Mouse (Mus musculus): ENCODE data around the gene Noxo1. TPM values are rescaled to one million over a fixed set of nuclear protein-coding genes. Genes with fewer than 3 reads are reported as not detected.

Gene Noxo1
- polyA plus RNA-seq, 1 experiment from 2014 or later = 1.5 TPM

GRCm38 (mm10) chr17:24677500-24678080, 18.4 kb upstream of the Noxo1 start:
- ATAC-seq (replicated peaks; ENCODE audit: low FRiP score) = no peak
- no peak overlapping the region for H3K4me3 ChIP-seq (replicated peaks)
- H3K9me3 ChIP-seq (replicated peaks) = no peaks in the 10 kb centered on the region
- H3K9ac ChIP-seq = no peak overlapping the region
- no peaks in the 10 kb centered on the region for H3K27me3 ChIP-seq
- H3K4me1 ChIP-seq = peaks cover 10% of the 10 kb centered on the region
- H3K4me2 ChIP-seq = no peak overlapping the region
- H3K36me3 ChIP-seq = peaks cover 67% of the 10 kb centered on the region
- WGBS = 80% methylated on average over 24 of the region's 24 CpGs
- no peak overlapping the region for H3K27ac ChIP-seq

GRCm38 (mm10) chr17:24686514-24686913, 9.5 kb upstream of the Noxo1 start:
- peaks cover 25% of the 10 kb centered on the region for H3K4me1 ChIP-seq
- peak overlapping the region; percentile 42 for H3K4me2 ChIP-seq
- no peak overlapping the region for H3K27ac ChIP-seq
- H3K9ac ChIP-seq = no peak overlapping the region
- H3K9me3 ChIP-seq (replicated peaks) = no peaks in the 10 kb centered on the region
- H3K27me3 ChIP-seq = peaks cover 49% of the 10 kb centered on the region
- H3K36me3 ChIP-seq = peaks cover 13% of the 10 kb centered on the region
- peak overlapping the region; percentile 11 for H3K4me3 ChIP-seq (replicated peaks)
- WGBS = 30% methylated on average over 16 of the region's 16 CpGs
- ATAC-seq (replicated peaks; ENCODE audit: low FRiP score) = no peak; the same call in 1 of the 2 replicates

GRCm38 (mm10) chr17:24687146-24687595, 8.9 kb upstream of the Noxo1 start:
- Histone ChIP-seq H3K27ac (no peak overlapping the region), H3K9ac (peak overlapping the region; percentile 21; the same call in 1 of the 2 replicates), H3K4me2 (peak overlapping the region; percentile 63), H3K27me3 (peaks cover 51% of the 10 kb centered on the region), H3K4me1 (peaks cover 25% of the 10 kb centered on the region), H3K4me3 (replicated peaks) (peak overlapping the region; percentile 40), H3K36me3 (peaks cover 9% of the 10 kb centered on the region), H3K9me3 (replicated peaks) (no peaks in the 10 kb centered on the region)
- WGBS = under 1% methylated on average over 25 of the region's 25 CpGs
- peak; percentile 76 for ATAC-seq (replicated peaks; ENCODE audit: low FRiP score)

GRCm38 (mm10) chr17:24687599-24687998, 8.4 kb upstream of the Noxo1 start:
- Histone ChIP-seq H3K4me1 (peaks cover 25% of the 10 kb centered on the region), H3K27me3 (peaks cover 53% of the 10 kb centered on the region), H3K9ac (peak overlapping the region; percentile 21; the same call in 1 of the 2 replicates), H3K4me2 (peak overlapping the region; percentile 63), H3K27ac (no peak overlapping the region), H3K36me3 (peaks cover 9% of the 10 kb centered on the region), H3K9me3 (replicated peaks) (no peaks in the 10 kb centered on the region), H3K4me3 (replicated peaks) (peak overlapping the region; percentile 40)
- WGBS = 19% methylated on average over 23 of the region's 23 CpGs
- ATAC-seq (replicated peaks; ENCODE audit: low FRiP score) = no peak; the same call in 1 of the 2 replicates

- H3K4me1 ChIP-seq = peaks cover 30% of the 10 kb centered on the region
- WGBS = 1% methylated on average over 54 of the region's 55 CpGs
- H3K27ac ChIP-seq = no peak within 1 kb of the TSS
- peak; percentile 37; the same call in 1 of the 2 replicates for ATAC-seq (replicated peaks; ENCODE audit: low FRiP score)
- peaks cover 19% of the 10 kb centered on the region for H3K36me3 ChIP-seq
- peaks cover 53% of the 10 kb centered on the region for H3K27me3 ChIP-seq
- peak within 1 kb of the TSS; percentile 97 for H3K4me2 ChIP-seq
- H3K9ac ChIP-seq = peak within 1 kb of the TSS; percentile 43
- H3K9me3 ChIP-seq (replicated peaks) = no peaks in the 10 kb centered on the region
- H3K4me3 ChIP-seq (replicated peaks) = peak within 1 kb of the TSS; percentile 60
Observed at GRCm38 (mm10) chr17:24689251-24690081, 6.6 kb upstream of the Noxo1 start, which contains the start of gene Syngr3. Gene Syngr3 (minus strand): TSS chr17:24689955.

GRCm38 (mm10) chr17:24692385-24692784, 3.6 kb upstream of the Noxo1 start:
- ATAC-seq (replicated peaks; ENCODE audit: low FRiP score) = no peak
- no peak overlapping the region for H3K4me3 ChIP-seq (replicated peaks)
- H3K27ac ChIP-seq = no peak overlapping the region
- 88% methylated on average over 5 of the region's 5 CpGs for WGBS
- peaks cover 19% of the 10 kb centered on the region for H3K36me3 ChIP-seq
- H3K9me3 ChIP-seq (replicated peaks) = no peaks in the 10 kb centered on the region
- no peak overlapping the region for H3K4me2 ChIP-seq
- H3K9ac ChIP-seq = no peak overlapping the region
- H3K27me3 ChIP-seq = peaks cover 46% of the 10 kb centered on the region
- peaks cover 42% of the 10 kb centered on the region for H3K4me1 ChIP-seq

GRCm38 (mm10) chr17:24695326-24696010, 566 bp upstream of the Noxo1 start:
- ATAC-seq (replicated peaks; ENCODE audit: low FRiP score) = no peak; the same call in 1 of the 2 replicates
- peak overlapping the region; percentile 85 for H3K4me3 ChIP-seq (replicated peaks)

GRCm38 (mm10) chr17:24697985-24698384, 2.0 kb downstream of the Noxo1 start:
- H3K36me3 ChIP-seq = peaks cover 47% of the 10 kb centered on the region
- no peak overlapping the region for H3K4me2 ChIP-seq
- H3K27me3 ChIP-seq = no peaks in the 10 kb centered on the region
- H3K27ac ChIP-seq = no peak overlapping the region
- 21% methylated on average over 5 of the region's 5 CpGs for WGBS
- no peak overlapping the region for H3K9ac ChIP-seq
- no peak overlapping the region for H3K4me3 ChIP-seq (replicated peaks)
- no peaks in the 10 kb centered on the region for H3K9me3 ChIP-seq (replicated peaks)
- no peak for ATAC-seq (replicated peaks; ENCODE audit: low FRiP score)
- peaks cover 39% of the 10 kb centered on the region for H3K4me1 ChIP-seq

More at GRCm38 (mm10) chr17:24695326-24696010, 566 bp upstream of the Noxo1 start:
- Histone ChIP-seq H3K36me3 (peaks cover 34% of the 10 kb centered on the region), H3K27me3 (peaks cover 15% of the 10 kb centered on the region), H3K9me3 (replicated peaks) (no peaks in the 10 kb centered on the region), H3K4me1 (peaks cover 39% of the 10 kb centered on the region), H3K27ac (peak overlapping the region; percentile 91), H3K4me2 (peak overlapping the region; percentile 91), H3K9ac (peak overlapping the region; percentile 86)
- 4% methylated on average over 51 of the region's 51 CpGs for WGBS

- Histone ChIP-seq H3K4me2 (no peak overlapping the region), H3K9ac (no peak overlapping the region), H3K4me3 (replicated peaks) (no peak overlapping the region), H3K4me1 (peaks cover 39% of the 10 kb centered on the region), H3K27me3 (no peaks in the 10 kb centered on the region), H3K27ac (no peak overlapping the region), H3K9me3 (replicated peaks) (no peaks in the 10 kb centered on the region), H3K36me3 (peaks cover 49% of the 10 kb centered on the region)
- 69% methylated on average over 9 of the region's 9 CpGs for WGBS
- ATAC-seq (replicated peaks; ENCODE audit: low FRiP score) = no peak
Observed at GRCm38 (mm10) chr17:24698715-24699114, 2.7 kb downstream of the Noxo1 start.

- Histone ChIP-seq H3K36me3 (peaks cover 53% of the 10 kb centered on the region), H3K4me1 (peaks cover 35% of the 10 kb centered on the region), H3K27ac (no peak overlapping the region), H3K4me2 (no peak overlapping the region), H3K4me3 (replicated peaks) (no peak overlapping the region), H3K27me3 (no peaks in the 10 kb centered on the region), H3K9me3 (replicated peaks) (no peaks in the 10 kb centered on the region), H3K9ac (no peak overlapping the region)
- no peak for ATAC-seq (replicated peaks; ENCODE audit: low FRiP score)
- WGBS = 83% methylated on average over 2 of the region's 2 CpGs
Observed at GRCm38 (mm10) chr17:24699473-24699872, 3.4 kb downstream of the Noxo1 start.

GRCm38 (mm10) chr17:24701251-24701650, 5.2 kb downstream of the Noxo1 start:
- no peak for ATAC-seq (replicated peaks; ENCODE audit: low FRiP score)
- Histone ChIP-seq H3K4me1 (peaks cover 30% of the 10 kb centered on the region), H3K9me3 (replicated peaks) (no peaks in the 10 kb centered on the region), H3K27ac (no peak overlapping the region), H3K36me3 (peaks cover 67% of the 10 kb centered on the region), H3K9ac (no peak overlapping the region), H3K4me2 (no peak overlapping the region), H3K27me3 (no peaks in the 10 kb centered on the region), H3K4me3 (replicated peaks) (no peak overlapping the region)
- WGBS = 87% methylated on average over 9 of the region's 9 CpGs
